Mouse (Mus musculus) limb, embryonic 13.5 days (tissue): ENCODE results near the gene Irs2. TPM values are rescaled to one million over a fixed set of nuclear protein-coding genes. Genes with fewer than 3 reads are reported as not detected.

Experiments
- ATAC-seq: fragments of 200-750 bp; cut with Nextera tagmentation; 2 replicates; pipeline ENCODE4 v1.8.0; 2017; ENCODE audit warnings: low read depth, moderate number of reproducible peaks, moderate TSS enrichment; ENCODE audit not compliant: low FRiP score
- H3K27ac ChIP-seq: fragments of 300-500 bp; sonication (generic); 2 replicates; pipeline ENCODE4 v1.5.1; 2015; ENCODE audit warnings: inconsistent platforms, mild to moderate bottlenecking, moderate library complexity
- H3K27me3 ChIP-seq: fragments of 300-500 bp; sonication (generic); 2 replicates; pipeline ENCODE4 v1.6.1; 2015; ENCODE audit warnings: mild to moderate bottlenecking, inconsistent platforms
- H3K36me3 ChIP-seq: fragments of 300-500 bp; sonication (generic); 2 replicates; pipeline ENCODE4 v1.6.1; 2015; ENCODE audit warnings: inconsistent platforms, mild to moderate bottlenecking, moderate library complexity
- H3K4me1 ChIP-seq: fragments of 300-500 bp; sonication (generic); 2 replicates; pipeline ENCODE4 v1.6.1; 2015; ENCODE audit warnings: inconsistent platforms
- H3K4me2 ChIP-seq: fragments of 300-500 bp; sonication (generic); replicated peaks from 2 replicates; pipeline ENCODE4 v1.6.1; 2015; ENCODE audit warnings: inconsistent platforms, mild to moderate bottlenecking, moderate library complexity
- H3K4me3 ChIP-seq: fragments of 300-500 bp; sonication (generic); 2 replicates; pipeline ENCODE4 v1.5.1; 2015; ENCODE audit warnings: moderate library complexity, mild to moderate bottlenecking, inconsistent platforms
- H3K9ac ChIP-seq: fragments of 300-500 bp; sonication (generic); 2 replicates; pipeline ENCODE4 v1.6.1; 2015; ENCODE audit warnings: mild to moderate bottlenecking, inconsistent platforms
- H3K9me3 ChIP-seq: fragments of 300-500 bp; sonication (generic); 2 replicates; pipeline ENCODE4 v1.6.1; 2016; ENCODE audit warnings: inconsistent platforms
- WGBS: fragments of 180-500 bp; shearing (Covaris S2); methylation state at CpG from one replicate; pipeline ENCODE4 v1.1.7; 2015; 5-methylcytosine and 5-hydroxymethylcytosine counted together
- polyA plus RNA-seq: library from polyadenylated mRNA; unstranded; fragments of >200 nt; fragmentation: Nextera tagmentation; extraction: Ambion mirVana; gene quantifications from 2 replicates; pipeline ENCODE4 v1.2.1, GENCODE M21; 2015

Irs2 gene
- polyA plus RNA-seq, 1 experiment from 2014 or later, result 7.9 TPM

GRCm38 (mm10) chr8:10978377-10978776 is 29.9 kb downstream of the Irs2 start:
- Histone ChIP-seq H3K4me3 (no peak overlapping the region), H3K4me1 (peaks cover 57% of the 10 kb centered on the region), H3K9ac (no peak overlapping the region), H3K27me3 (no peaks in the 10 kb centered on the region), H3K4me2 (no peak overlapping the region), H3K9me3 (no peaks in the 10 kb centered on the region), H3K27ac (peak overlapping the region; percentile 48; the same call in 1 of the 2 replicates), H3K36me3 (peaks cover 4% of the 10 kb centered on the region; the same call in 1 of the 2 replicates)
- 46% methylated on average over 21 of the region's 21 CpGs for WGBS
- ATAC-seq, result no peak

- no peak overlapping the region for H3K4me2 ChIP-seq
- peaks cover 62% of the 10 kb centered on the region for H3K4me1 ChIP-seq
Observed at GRCm38 (mm10) chr8:10977742-10978376, 30.4 kb downstream of the Irs2 start.

DNA sequence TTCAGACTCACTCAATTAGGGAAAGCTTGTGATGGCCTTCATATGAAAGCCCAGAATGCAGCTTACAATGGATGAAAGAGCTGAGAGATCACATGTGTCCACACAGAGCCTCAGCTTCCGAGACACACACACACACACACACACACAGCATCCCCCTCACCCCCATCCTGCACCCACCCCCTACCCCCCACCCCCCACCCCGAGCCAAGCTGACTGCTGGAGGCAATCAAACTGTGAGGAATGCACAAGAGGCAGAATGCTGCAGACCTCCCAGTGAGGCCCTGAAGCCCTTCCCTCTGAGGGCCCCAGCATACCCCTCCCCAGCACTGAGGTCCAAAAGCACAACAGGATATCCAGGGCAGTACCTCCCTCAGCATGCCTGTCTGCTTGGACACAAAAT is 33.6 kb downstream of the Irs2 start:
- WGBS, result 0% methylated on average over 1 of the region's 2 CpGs
- no peak overlapping the region for H3K27ac ChIP-seq

More at GRCm38 (mm10) chr8:10977742-10978376, 30.4 kb downstream of the Irs2 start:
- peaks cover 1% of the 10 kb centered on the region; the same call in 1 of the 2 replicates for H3K36me3 ChIP-seq
- H3K27ac ChIP-seq, result peak overlapping the region; percentile 48
- no peak overlapping the region for H3K4me3 ChIP-seq
- no peak; the same call in 1 of the 2 replicates for ATAC-seq
- 50% methylated on average over 7 of the region's 7 CpGs for WGBS
- H3K9me3 ChIP-seq, result no peaks in the 10 kb centered on the region
- no peak overlapping the region for H3K9ac ChIP-seq
- H3K27me3 ChIP-seq, result no peaks in the 10 kb centered on the region

DNA sequence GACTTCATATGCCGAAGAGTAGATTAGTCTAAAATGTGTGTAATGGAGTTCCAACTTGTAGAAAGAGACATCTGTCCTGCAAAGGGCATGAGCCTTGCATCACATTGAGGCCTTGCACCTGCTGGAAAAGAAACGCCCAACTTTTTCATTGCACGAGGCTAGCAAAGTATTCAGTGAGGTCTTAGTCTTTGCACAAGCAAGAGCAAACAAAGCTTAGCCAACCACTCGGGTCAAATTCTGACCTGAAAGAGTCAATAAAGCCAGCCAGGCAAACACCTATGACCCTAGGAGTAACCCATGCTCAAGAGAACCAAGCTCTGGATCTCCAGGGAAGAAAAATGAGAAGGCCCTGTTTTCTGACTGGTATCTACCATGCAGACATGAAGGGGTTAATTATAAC is 34.1 kb downstream of the Irs2 start:
- Histone ChIP-seq H3K27ac (no peak overlapping the region), H3K4me2 (no peak overlapping the region), H3K36me3 (no peaks in the 10 kb centered on the region), H3K9ac (no peak overlapping the region), H3K27me3 (no peaks in the 10 kb centered on the region), H3K4me3 (no peak overlapping the region), H3K9me3 (no peaks in the 10 kb centered on the region), H3K4me1 (peaks cover 74% of the 10 kb centered on the region)
- ATAC-seq, result no peak
- 75% methylated on average over 4 of the region's 4 CpGs for WGBS

More for the DNA sequence above, 33.6 kb downstream of the Irs2 start:
- Histone ChIP-seq H3K9ac (no peak overlapping the region), H3K9me3 (no peaks in the 10 kb centered on the region), H3K36me3 (no peaks in the 10 kb centered on the region), H3K27me3 (no peaks in the 10 kb centered on the region), H3K4me2 (no peak overlapping the region), H3K4me1 (peaks cover 80% of the 10 kb centered on the region), H3K4me3 (no peak overlapping the region)
- no peak for ATAC-seq

- no peak overlapping the region; the same call in 1 of the 2 replicates for H3K4me2 ChIP-seq
- no peaks in the 10 kb centered on the region for H3K9me3 ChIP-seq
- no peak overlapping the region for H3K9ac ChIP-seq
- 25% methylated on average over 9 of the region's 9 CpGs for WGBS
- H3K36me3 ChIP-seq, result no peaks in the 10 kb centered on the region
- H3K27ac ChIP-seq, result peak overlapping the region; percentile 22; the same call in 1 of the 2 replicates
- H3K4me1 ChIP-seq, result peaks cover 67% of the 10 kb centered on the region
- H3K4me3 ChIP-seq, result no peak overlapping the region
- H3K27me3 ChIP-seq, result no peaks in the 10 kb centered on the region
- no peak for ATAC-seq
Observed at GRCm38 (mm10) chr8:10972851-10973452, 35.3 kb downstream of the Irs2 start.

GRCm38 (mm10) chr8:10971984-10972383 is 36.3 kb downstream of the Irs2 start:
- Histone ChIP-seq H3K4me1 (peaks cover 67% of the 10 kb centered on the region), H3K27ac (no peak overlapping the region)
- no peak for ATAC-seq

DNA sequence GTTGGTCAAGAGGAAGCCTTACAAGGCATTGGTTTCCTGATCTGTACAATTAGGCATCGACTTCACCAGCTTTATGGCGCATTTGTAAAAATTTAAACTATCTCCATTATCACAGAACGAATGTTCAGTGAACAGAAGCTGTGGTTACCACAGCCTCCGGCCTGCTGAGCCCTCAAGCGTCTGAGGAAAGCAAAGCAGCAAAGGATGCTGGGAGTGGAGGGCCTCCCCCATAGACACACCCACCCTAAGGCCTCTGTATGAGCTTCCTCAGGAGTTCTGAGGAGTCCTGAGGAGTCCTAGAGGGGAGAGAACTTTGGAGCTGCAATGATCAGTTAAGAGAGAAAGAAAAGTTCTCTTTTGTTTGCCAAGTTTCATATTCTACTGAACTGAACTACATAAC is 36.7 kb downstream of the Irs2 start:
- H3K36me3 ChIP-seq, result no peaks in the 10 kb centered on the region
- H3K9ac ChIP-seq, result no peak overlapping the region
- no peak overlapping the region; the same call in 1 of the 2 replicates for H3K27ac ChIP-seq
- no peaks in the 10 kb centered on the region for H3K9me3 ChIP-seq
- no peak for ATAC-seq
- WGBS, result 80% methylated on average over 5 of the region's 5 CpGs
- H3K27me3 ChIP-seq, result no peaks in the 10 kb centered on the region
- H3K4me3 ChIP-seq, result no peak overlapping the region
- H3K4me1 ChIP-seq, result peaks cover 71% of the 10 kb centered on the region
- H3K4me2 ChIP-seq, result no peak overlapping the region

More at GRCm38 (mm10) chr8:10971984-10972383, 36.3 kb downstream of the Irs2 start:
- Histone ChIP-seq H3K9ac (no peak overlapping the region), H3K9me3 (no peaks in the 10 kb centered on the region), H3K27me3 (no peaks in the 10 kb centered on the region), H3K36me3 (no peaks in the 10 kb centered on the region), H3K4me2 (no peak overlapping the region), H3K4me3 (no peak overlapping the region)
- WGBS, result 67% methylated on average over 3 of the region's 3 CpGs

- Histone ChIP-seq H3K36me3 (no peaks in the 10 kb centered on the region), H3K9ac (no peak overlapping the region), H3K27me3 (no peaks in the 10 kb centered on the region), H3K4me3 (no peak overlapping the region), H3K4me1 (peaks cover 77% of the 10 kb centered on the region), H3K9me3 (no peaks in the 10 kb centered on the region), H3K4me2 (no peak overlapping the region), H3K27ac (peak overlapping the region; percentile 40; the same call in 1 of the 2 replicates)
- WGBS, result 65% methylated on average over 13 of the region's 13 CpGs
- no peak; the same call in 1 of the 2 replicates for ATAC-seq
Observed at GRCm38 (mm10) chr8:10970496-10971456, 37.5 kb downstream of the Irs2 start.

DNA sequence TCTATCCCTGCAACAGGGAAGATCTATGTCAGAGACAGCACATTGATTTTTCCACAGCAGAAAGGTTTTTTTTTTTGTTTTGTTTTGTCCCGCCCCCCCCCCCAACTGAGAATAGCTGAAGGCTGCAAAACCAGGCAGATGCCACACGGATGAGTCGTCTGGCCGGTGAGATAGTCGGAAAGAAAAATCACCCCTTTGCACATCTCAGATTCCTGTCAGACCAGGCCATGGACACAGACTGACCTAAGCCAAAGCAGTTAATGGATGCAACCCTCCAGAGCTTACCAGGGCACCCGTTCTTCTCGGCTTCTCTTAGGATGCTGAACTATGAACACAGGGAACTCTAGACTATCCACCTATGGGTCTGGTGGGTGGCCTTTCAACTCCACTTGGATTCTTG is 39.6 kb downstream of the Irs2 start:
- no peak for ATAC-seq
- H3K4me2 ChIP-seq, result no peak overlapping the region
- H3K4me1 ChIP-seq, result peaks cover 77% of the 10 kb centered on the region
- 72% methylated on average over 7 of the region's 7 CpGs for WGBS
- H3K27ac ChIP-seq, result no peak overlapping the region
- H3K4me3 ChIP-seq, result no peak overlapping the region
- H3K36me3 ChIP-seq, result no peaks in the 10 kb centered on the region
- no peaks in the 10 kb centered on the region for H3K9me3 ChIP-seq
- no peak overlapping the region for H3K9ac ChIP-seq
- H3K27me3 ChIP-seq, result no peaks in the 10 kb centered on the region

GRCm38 (mm10) chr8:10965401-10966117 is 42.7 kb downstream of the Irs2 start:
- peaks cover 76% of the 10 kb centered on the region for H3K4me1 ChIP-seq
- H3K36me3 ChIP-seq, result no peaks in the 10 kb centered on the region
- no peaks in the 10 kb centered on the region for H3K27me3 ChIP-seq
- H3K27ac ChIP-seq, result no peak overlapping the region
- no peak for ATAC-seq
- H3K4me3 ChIP-seq, result no peak overlapping the region
- no peak overlapping the region for H3K4me2 ChIP-seq
- no peak overlapping the region for H3K9ac ChIP-seq
- WGBS, result 41% methylated on average over 6 of the region's 6 CpGs
- H3K9me3 ChIP-seq, result no peaks in the 10 kb centered on the region

DNA sequence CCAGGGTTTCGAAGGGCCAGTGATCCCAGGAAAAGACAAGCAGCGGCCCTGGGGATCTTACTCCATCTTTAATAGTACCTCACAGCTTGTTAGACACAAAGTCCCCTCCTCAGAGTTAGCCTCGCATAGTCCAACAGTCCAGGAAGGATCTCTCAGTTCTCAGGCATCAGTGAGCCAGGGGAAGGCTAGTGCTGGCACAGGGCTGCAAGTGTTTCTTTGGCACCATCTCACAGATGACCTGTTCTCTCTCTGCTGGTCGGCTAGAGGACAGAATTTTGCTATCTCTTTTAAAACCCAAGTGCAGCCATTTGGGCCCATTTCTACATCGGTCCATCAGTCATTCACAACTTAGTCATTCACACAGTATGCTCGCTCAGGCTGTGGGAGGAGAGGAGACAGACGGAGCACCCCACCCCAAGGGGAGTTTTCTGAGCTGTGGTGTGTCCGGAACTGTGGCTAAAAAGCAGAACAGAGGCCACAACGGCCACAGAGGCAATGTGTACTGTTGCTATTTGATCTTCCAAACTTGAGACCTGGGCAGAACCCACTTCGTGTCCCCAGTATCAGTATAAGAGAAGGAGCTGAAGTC is 43.7 kb downstream of the Irs2 start:
- Histone ChIP-seq H3K4me3 (no peak overlapping the region), H3K9me3 (no peaks in the 10 kb centered on the region), H3K36me3 (no peaks in the 10 kb centered on the region), H3K27me3 (no peaks in the 10 kb centered on the region), H3K9ac (no peak overlapping the region), H3K4me1 (peaks cover 80% of the 10 kb centered on the region), H3K27ac (no peak overlapping the region), H3K4me2 (no peak overlapping the region)
- ATAC-seq, result no peak
- WGBS, result 68% methylated on average over 10 of the region's 10 CpGs
